Mouse (Mus musculus): ENCODE results near the gene Siae. TPM values are rescaled to one million over a fixed set of nuclear protein-coding genes. Genes with fewer than 3 reads are reported as not detected.
A peak's percentile ranks its signal among the peaks of the same experiment; 100 is the strongest.

Siae gene
- total RNA-seq, 2 experiments from 2014 or later, result 13.7 to 14.5 TPM

- no peak for DNase-seq
Measured at GRCm38 (mm10) chr9:37626103-37626567, 70.6 kb downstream of the Siae start.

GRCm38 (mm10) chr9:37627263-37627662 lies 71.8 kb downstream of the Siae start:
- DNase-seq, result no peak

GRCm38 (mm10) chr9:37628581-37628980 lies 73.1 kb downstream of the Siae start:
- DNase-seq, result no peak

- no peak for DNase-seq
Measured at GRCm38 (mm10) chr9:37629941-37630340, 74.4 kb downstream of the Siae start.

GRCm38 (mm10) chr9:37632305-37632704 lies 76.8 kb downstream of the Siae start:
- no peak for DNase-seq

- DNase-seq, result no peak
Measured at GRCm38 (mm10) chr9:37634269-37634668, 78.8 kb downstream of the Siae start.

- peak; percentile 72 for DNase-seq
Measured at GRCm38 (mm10) chr9:37636335-37636734, 80.8 kb downstream of the Siae start.

GRCm38 (mm10) chr9:37636800-37637542 lies 81.5 kb downstream of the Siae start:
- DNase-seq, result peak; percentile 20

GRCm38 (mm10) chr9:37638721-37639120 lies 83.2 kb downstream of the Siae start:
- no peak for DNase-seq

GRCm38 (mm10) chr9:37646246-37646645 lies 90.7 kb downstream of the Siae start:
- peak; percentile 37 for DNase-seq

GRCm38 (mm10) chr9:37650639-37651038 lies 95.1 kb downstream of the Siae start:
- DNase-seq, result no peak

- DNase-seq, result no peak
Measured at GRCm38 (mm10) chr9:37653836-37654235, 98.3 kb downstream of the Siae start.

GRCm38 (mm10) chr9:37655961-37656360 lies 100.5 kb downstream of the Siae start:
- DNase-seq, result no peak

- DNase-seq, result peak; percentile 21
Measured at GRCm38 (mm10) chr9:37656439-37656881, 101.0 kb downstream of the Siae start.

- peak; percentile 89 for DNase-seq
Measured at GRCm38 (mm10) chr9:37656931-37657481, 101.5 kb downstream of the Siae start, which contains the start of gene Tbrg1. Gene Tbrg1, minus strand, starts transcription at chr9:37657312.

GRCm38 (mm10) chr9:37659413-37659812 lies 103.9 kb downstream of the Siae start:
- DNase-seq, result no peak

- no peak for DNase-seq
Measured at GRCm38 (mm10) chr9:37663210-37663609, 107.7 kb downstream of the Siae start.

GRCm38 (mm10) chr9:37664604-37665003 lies 109.1 kb downstream of the Siae start:
- no peak for DNase-seq

GRCm38 (mm10) chr9:37666045-37666444 lies 110.5 kb downstream of the Siae start:
- no peak for DNase-seq

GRCm38 (mm10) chr9:37669115-37669514 lies 113.6 kb downstream of the Siae start, which contains the start of gene Panx3:
Gene Panx3, minus strand, starts transcription at chr9:37669235.
- peak; percentile 38 for DNase-seq

- DNase-seq, result no peak
Measured at GRCm38 (mm10) chr9:37669678-37670077, 114.2 kb downstream of the Siae start.

GRCm38 (mm10) chr9:37670261-37670660 lies 114.8 kb downstream of the Siae start:
- DNase-seq, result no peak

GRCm38 (mm10) chr9:37675287-37675686 lies 119.8 kb downstream of the Siae start:
- DNase-seq, result no peak

GRCm38 (mm10) chr9:37681123-37681522 lies 125.6 kb downstream of the Siae start:
- no peak for DNase-seq

All from adrenal gland, postnatal 10 days (tissue).